Mouse (Mus musculus) hindbrain, embryonic 13.5 days (tissue): ENCODE data around the gene Hist2h3c2. TPM values are rescaled to one million over a fixed set of nuclear protein-coding genes. Genes with fewer than 3 reads are reported as not detected.
"Not testable (repeated sequence)": the region's sequence is repeated elsewhere in the genome, so short reads cannot be mapped to it uniquely, and the experiment has no call there.

Source experiments
- ATAC-seq: fragments of 200-750 bp; cut with Nextera tagmentation; 2 replicates; pipeline ENCODE4 v1.8.0; 2017; ENCODE audit warnings: moderate TSS enrichment; ENCODE audit not compliant: low FRiP score
- H3K27ac ChIP-seq: fragments of 300-500 bp; sonication (generic); 2 replicates; pipeline ENCODE4 v1.5.1; 2015; ENCODE audit warnings: inconsistent platforms, mild to moderate bottlenecking, moderate library complexity
- H3K27me3 ChIP-seq: fragments of 300-500 bp; sonication (generic); 2 replicates; pipeline ENCODE4 v1.6.1; 2015; ENCODE audit warnings: mild to moderate bottlenecking, inconsistent platforms
- H3K36me3 ChIP-seq: fragments of 300-500 bp; sonication (generic); 2 replicates; pipeline ENCODE4 v1.6.1; 2015; ENCODE audit warnings: mild to moderate bottlenecking, inconsistent platforms
- H3K4me1 ChIP-seq: fragments of 300-500 bp; sonication (generic); replicated peaks from 2 replicates; pipeline ENCODE4 v1.6.1; 2015; ENCODE audit warnings: inconsistent platforms
- H3K4me2 ChIP-seq: fragments of 300-500 bp; sonication (generic); 2 replicates; pipeline ENCODE4 v1.6.1; 2015; ENCODE audit warnings: inconsistent platforms, mild to moderate bottlenecking, moderate library complexity
- H3K4me3 ChIP-seq: fragments of 300-500 bp; sonication (generic); 2 replicates; pipeline ENCODE4 v1.5.1; 2015; ENCODE audit warnings: mild to moderate bottlenecking, inconsistent platforms
- H3K9ac ChIP-seq: fragments of 300-500 bp; sonication (generic); 2 replicates; pipeline ENCODE4 v1.6.1; 2015; ENCODE audit warnings: mild to moderate bottlenecking, inconsistent platforms
- H3K9me3 ChIP-seq: fragments of 300-500 bp; sonication (generic); 2 replicates; pipeline ENCODE4 v1.6.1; 2016; ENCODE audit warnings: inconsistent platforms
- WGBS: fragments of 180-500 bp; shearing (Covaris S2); methylation state at CpG from one replicate; pipeline ENCODE4 v1.1.7; 2015; 5-methylcytosine and 5-hydroxymethylcytosine counted together
- polyA plus RNA-seq: library from polyadenylated mRNA; unstranded; fragments of >200 nt; fragmentation: Nextera tagmentation; extraction: Ambion mirVana; gene quantifications from 2 replicates; pipeline ENCODE4 v1.2.1, GENCODE M21; 2015

Gene Hist2h3c2
- polyA plus RNA-seq, 1 experiment from 2014 or later, result 4.1 TPM

DNA sequence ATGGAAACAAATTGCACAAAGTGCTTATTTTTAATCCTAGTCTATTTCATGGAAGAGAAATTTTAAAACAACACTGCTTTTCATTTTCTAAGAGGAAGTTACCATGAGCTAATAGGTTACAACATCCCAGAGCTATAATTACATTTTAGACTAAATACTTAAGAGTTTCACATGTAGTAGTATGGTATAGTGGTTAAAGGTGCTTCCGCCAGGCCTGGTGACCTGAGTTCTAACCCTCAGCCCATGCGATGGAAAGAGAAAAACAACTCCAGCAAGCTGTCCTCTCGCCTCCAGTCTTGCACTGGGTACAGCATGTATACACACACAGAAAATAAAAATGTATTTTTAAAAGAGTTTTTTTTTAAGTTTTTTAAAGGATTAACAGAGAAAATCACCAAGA, 12.9 kb upstream of the Hist2h3c2 start:
- Histone ChIP-seq H3K9ac (no peak overlapping the region), H3K4me3 (no peak overlapping the region), H3K27ac (no peak overlapping the region), H3K27me3 (no peaks in the 10 kb centered on the region), H3K4me1 (peaks cover 15% of the 10 kb centered on the region), H3K36me3 (no peaks in the 10 kb centered on the region), H3K4me2 (no peak overlapping the region), H3K9me3 (no peaks in the 10 kb centered on the region)
- ATAC-seq, result no peak
- 94% methylated on average over 3 of the region's 3 CpGs for WGBS

- no peak for ATAC-seq
- H3K27ac ChIP-seq, result no peak overlapping the region
- no peak overlapping the region for H3K4me2 ChIP-seq
- no peaks in the 10 kb centered on the region for H3K9me3 ChIP-seq
- no peak overlapping the region for H3K9ac ChIP-seq
- H3K4me3 ChIP-seq, result no peak overlapping the region
- no peaks in the 10 kb centered on the region for H3K36me3 ChIP-seq
- 92% methylated on average over 3 of the region's 3 CpGs for WGBS
- H3K27me3 ChIP-seq, result no peaks in the 10 kb centered on the region
- H3K4me1 ChIP-seq, result peaks cover 15% of the 10 kb centered on the region
Measured at GRCm38 (mm10) chr3:96250890-96251289, 12.0 kb upstream of the Hist2h3c2 start.

DNA sequence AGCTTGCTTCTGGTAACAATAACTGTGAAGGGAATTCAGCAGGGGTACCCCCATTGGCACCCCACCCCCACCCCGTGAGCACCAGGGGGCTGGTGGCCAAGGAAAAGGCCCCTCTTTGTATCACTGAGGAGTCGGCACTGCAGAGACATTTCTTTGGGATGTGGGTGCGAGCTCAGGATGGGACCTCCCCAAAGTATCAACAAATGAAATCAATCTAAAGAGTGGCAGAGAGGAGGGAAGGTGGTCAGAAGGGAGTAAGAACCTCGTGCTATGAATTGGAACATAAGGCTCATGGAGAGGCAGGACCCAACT, 10.1 kb upstream of the Hist2h3c2 start:
- H3K4me3 ChIP-seq, result no peak overlapping the region
- WGBS, result 55% methylated on average over 4 of the region's 4 CpGs
- H3K9ac ChIP-seq, result no peak overlapping the region
- no peak overlapping the region for H3K27ac ChIP-seq
- ATAC-seq, result no peak
- H3K9me3 ChIP-seq, result no peaks in the 10 kb centered on the region
- no peaks in the 10 kb centered on the region for H3K36me3 ChIP-seq
- peak overlapping the region; percentile 32; the same call in 1 of the 2 replicates for H3K4me2 ChIP-seq
- H3K27me3 ChIP-seq, result no peaks in the 10 kb centered on the region
- peaks cover 22% of the 10 kb centered on the region for H3K4me1 ChIP-seq

DNA sequence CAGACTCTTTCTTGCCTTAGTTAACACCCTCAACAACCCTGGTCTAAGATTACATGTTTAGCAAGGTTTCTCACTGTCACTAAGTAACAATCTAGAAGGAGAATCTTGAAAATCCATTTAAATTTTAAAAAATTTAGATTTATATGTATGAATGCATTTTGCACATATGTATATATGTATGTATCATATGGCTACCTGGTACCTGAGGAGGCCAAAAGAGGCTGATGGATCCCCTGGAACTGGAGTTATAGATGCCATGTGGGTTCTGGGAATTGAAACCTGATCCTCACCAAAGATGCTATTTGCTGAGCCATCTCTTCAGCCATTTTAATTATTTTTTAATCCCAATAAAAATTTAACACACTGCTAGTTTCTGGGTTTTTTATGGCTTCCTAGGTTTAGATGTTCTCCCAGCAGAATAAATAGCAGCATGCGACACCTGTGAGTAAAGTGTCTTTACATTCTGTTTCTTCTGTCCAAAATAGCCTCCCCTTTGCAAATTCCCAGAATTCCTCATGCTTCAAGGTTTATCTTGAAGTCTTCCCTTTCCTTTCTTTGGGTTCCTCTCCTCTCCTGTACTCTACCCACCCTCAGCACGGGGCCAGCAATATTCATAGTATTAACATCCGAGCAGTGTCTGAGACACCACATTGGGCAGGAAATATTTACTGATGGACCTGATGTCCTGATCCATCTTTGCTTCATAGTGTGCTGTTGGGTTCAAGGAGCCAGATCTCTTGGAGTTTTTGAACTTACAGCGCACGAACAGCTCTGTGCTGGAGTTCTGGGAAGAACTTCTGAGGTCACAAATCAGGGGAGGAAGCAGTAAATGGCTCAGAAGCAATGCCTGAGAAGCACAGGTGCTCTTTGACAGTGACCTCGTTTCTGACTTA, 9.5 kb upstream of the Hist2h3c2 start:
- no peaks in the 10 kb centered on the region for H3K9me3 ChIP-seq
- H3K4me2 ChIP-seq, result peak overlapping the region; percentile 53
- no peaks in the 10 kb centered on the region for H3K36me3 ChIP-seq
- no peak overlapping the region for H3K27ac ChIP-seq
- no peaks in the 10 kb centered on the region for H3K27me3 ChIP-seq
- H3K4me3 ChIP-seq, result no peak overlapping the region; the same call in 1 of the 2 replicates
- H3K4me1 ChIP-seq, result peaks cover 27% of the 10 kb centered on the region
- 59% methylated on average over 6 of the region's 6 CpGs for WGBS
- H3K9ac ChIP-seq, result no peak overlapping the region; the same call in 1 of the 2 replicates
- no peak for ATAC-seq

DNA sequence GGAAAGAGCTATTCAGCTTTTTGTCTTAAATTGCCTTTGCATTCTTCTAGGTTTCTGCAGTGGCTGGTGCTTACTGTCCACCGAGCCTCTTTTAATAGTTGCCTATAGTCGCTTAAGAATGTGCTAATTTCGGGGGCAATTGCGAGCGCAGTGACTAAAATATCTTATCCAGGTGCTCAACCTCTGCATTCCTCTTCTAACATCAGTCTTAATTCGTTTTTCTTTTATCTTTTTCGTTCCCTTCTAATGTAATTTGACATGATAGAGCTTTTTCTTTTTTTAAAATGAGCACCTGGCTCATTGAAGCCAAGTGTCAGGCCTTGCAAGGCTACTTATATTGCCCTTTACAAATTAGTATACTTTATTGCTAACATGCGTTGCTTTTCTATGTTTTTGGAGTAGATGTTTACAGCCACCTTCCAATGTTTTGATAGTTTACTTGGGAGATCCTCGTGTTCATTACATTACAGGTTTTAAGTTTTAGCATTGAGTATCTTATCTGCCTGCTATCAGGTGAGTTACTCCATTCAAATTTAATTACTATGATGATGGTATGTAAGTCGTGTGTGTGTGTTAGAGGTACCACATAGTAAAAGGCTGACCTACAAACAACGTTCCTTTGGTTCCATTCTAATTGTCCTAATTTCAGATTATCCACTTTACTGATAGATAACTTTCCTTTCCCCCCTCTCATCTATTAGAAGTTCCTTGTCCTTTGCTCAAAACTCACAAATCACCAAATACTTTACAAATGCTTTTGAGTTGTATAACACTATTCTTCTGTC, 8.6 kb upstream of the Hist2h3c2 start:
- no peak for ATAC-seq
- Histone ChIP-seq H3K36me3 (no peaks in the 10 kb centered on the region), H3K27ac (no peak overlapping the region), H3K9ac (peak overlapping the region; percentile 51; the same call in 1 of the 2 replicates), H3K4me1 (peaks cover 27% of the 10 kb centered on the region), H3K27me3 (no peaks in the 10 kb centered on the region), H3K4me2 (peak overlapping the region; percentile 53), H3K4me3 (peak overlapping the region; percentile 24), H3K9me3 (no peaks in the 10 kb centered on the region)
- WGBS, result 4% methylated on average over 11 of the region's 11 CpGs

DNA sequence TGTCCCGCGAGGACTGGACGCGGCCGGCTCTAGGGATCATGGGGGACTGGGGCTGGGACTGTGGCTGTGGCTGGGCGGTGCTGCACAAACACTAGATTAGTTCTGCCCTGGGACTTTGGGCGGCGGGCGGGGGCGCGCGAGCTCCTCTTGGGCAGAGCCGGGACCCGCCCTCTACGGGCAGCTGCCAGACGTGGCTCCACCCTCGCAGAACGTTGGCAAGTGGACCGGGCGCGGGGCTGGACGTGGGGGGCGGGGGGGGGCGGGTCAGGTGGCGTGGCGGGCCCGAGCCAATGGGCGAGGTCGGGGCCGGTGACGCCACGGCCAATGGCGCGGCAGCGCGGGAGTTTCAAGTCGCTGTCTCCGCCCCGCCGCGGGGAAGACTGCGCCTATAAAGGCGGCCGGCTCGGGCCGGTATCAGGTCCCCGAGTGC, 7.5 kb upstream of the Hist2h3c2 start, which contains the start of gene Hist2h3c1:
TSS of gene Hist2h3c1 (plus strand) at position 259 of the 430 bp plus-strand sequence.
- not testable (repeated sequence) for H3K9me3 ChIP-seq, H3K36me3 ChIP-seq, H3K27me3 ChIP-seq
- WGBS, result 3% methylated on average over 11 of the region's 47 CpGs
- Histone ChIP-seq H3K4me1 (peaks cover 27% of the 10 kb centered on the region), H3K9ac (peak within 1 kb of the TSS; percentile 59; the same call in 1 of the 2 replicates), H3K27ac (peak within 1 kb of the TSS; percentile 76; the same call in 1 of the 2 replicates), H3K4me2 (peak within 1 kb of the TSS; percentile 53), H3K4me3 (peak within 1 kb of the TSS; percentile 37)
- ATAC-seq, result peak; percentile 91

GRCm38 (mm10) chr3:96246018-96246417, 7.1 kb upstream of the Hist2h3c2 start:
- Histone ChIP-seq H3K27ac (peak overlapping the region; percentile 76; the same call in 1 of the 2 replicates), H3K4me1 (peaks cover 28% of the 10 kb centered on the region), H3K4me3 (peak overlapping the region; percentile 37), H3K9ac (peak overlapping the region; percentile 59; the same call in 1 of the 2 replicates), H3K4me2 (peak overlapping the region; percentile 49)
- not testable (repeated sequence) for H3K36me3 ChIP-seq, H3K9me3 ChIP-seq, ATAC-seq, H3K27me3 ChIP-seq
- under 1% methylated on average over 10 of the region's 21 CpGs for WGBS

DNA sequence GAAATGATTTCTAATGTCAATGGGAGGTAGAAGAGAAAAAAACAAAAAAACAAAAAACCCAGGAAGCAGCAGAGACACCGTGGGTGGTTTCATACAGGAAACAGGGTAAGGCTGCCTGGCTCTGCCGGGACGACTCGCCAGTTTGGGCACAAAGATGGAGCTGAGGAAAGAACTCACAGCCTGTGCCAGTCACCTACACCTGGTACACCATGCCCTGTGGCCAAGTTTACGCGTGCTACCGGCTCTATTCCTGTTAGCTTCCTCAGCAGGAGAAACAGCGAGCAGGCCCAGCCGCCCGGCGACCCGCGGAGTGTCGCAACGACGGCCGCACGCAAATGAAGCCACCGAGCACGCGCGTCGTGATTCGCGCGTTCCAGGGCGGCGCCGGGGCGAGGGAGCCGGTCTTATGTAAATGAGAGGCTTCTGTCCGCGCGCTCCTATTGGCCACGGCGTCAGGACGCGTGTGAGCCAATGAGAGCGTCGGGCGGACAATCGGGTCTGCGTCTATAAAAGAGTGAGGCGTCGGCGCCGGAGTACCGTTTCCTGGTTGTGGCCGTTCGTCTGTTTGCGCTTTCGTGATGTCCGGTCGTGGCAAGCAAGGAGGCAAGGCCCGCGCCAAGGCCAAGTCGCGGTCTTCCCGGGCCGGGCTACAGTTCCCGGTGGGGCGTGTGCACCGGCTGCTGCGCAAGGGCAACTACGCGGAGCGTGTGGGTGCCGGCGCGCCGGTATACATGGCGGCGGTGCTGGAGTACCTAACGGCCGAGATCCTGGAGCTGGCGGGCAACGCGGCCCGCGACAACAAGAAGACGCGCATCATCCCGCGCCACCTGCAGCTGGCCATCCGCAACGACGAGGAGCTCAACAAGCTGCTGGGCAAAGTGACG, 6.3 kb upstream of the Hist2h3c2 start, which contains the start of gene Hist2h2aa1:
TSS of gene Hist2h2aa1 (plus strand) at position 495 of the 884 bp plus-strand sequence.
- Histone ChIP-seq H3K4me2 (peak within 1 kb of the TSS; percentile 66), H3K4me1 (peaks cover 32% of the 10 kb centered on the region), H3K4me3 (peak within 1 kb of the TSS; percentile 50), H3K27ac (peak within 1 kb of the TSS; percentile 99), H3K9ac (peak within 1 kb of the TSS; percentile 80)
- H3K27me3 ChIP-seq, H3K36me3 ChIP-seq, H3K9me3 ChIP-seq: not testable (repeated sequence)
- WGBS, result under 1% methylated on average over 36 of the region's 88 CpGs
- ATAC-seq, result peak; percentile 90

- peak overlapping the region; percentile 80 for H3K9ac ChIP-seq
- ATAC-seq, result no peak
- H3K9me3 ChIP-seq, result no peaks in the 10 kb centered on the region
- H3K4me1 ChIP-seq, result peaks cover 32% of the 10 kb centered on the region
- H3K4me3 ChIP-seq, result 0 out of 2 replicates have a peak overlapping the region, but pooled peaks have one; percentile 50
- WGBS, result 84% methylated on average over 7 of the region's 7 CpGs
- H3K36me3 ChIP-seq, result no peaks in the 10 kb centered on the region
- H3K27ac ChIP-seq, result peak overlapping the region; percentile 99
- peak overlapping the region; percentile 66 for H3K4me2 ChIP-seq
- no peaks in the 10 kb centered on the region for H3K27me3 ChIP-seq
Measured at GRCm38 (mm10) chr3:96243921-96244572, 5.1 kb upstream of the Hist2h3c2 start.

DNA sequence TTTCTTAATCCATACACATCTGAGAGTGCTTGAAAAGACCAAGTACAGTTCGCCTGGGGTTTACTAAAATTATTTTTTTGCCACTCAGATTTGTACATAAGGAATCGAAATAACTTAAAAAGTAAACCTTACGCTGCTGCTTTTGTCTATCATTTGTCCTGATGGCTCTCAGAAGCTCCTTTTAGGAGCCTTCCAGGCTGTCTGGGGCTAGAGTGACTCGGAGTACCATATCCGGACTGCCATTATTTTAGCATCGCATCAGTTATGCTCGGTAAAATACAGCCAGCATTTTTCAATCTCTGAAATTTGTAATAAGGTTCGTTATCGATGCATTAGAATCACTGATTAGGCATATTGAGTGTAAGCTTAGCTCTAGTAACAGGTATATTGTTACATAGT, 1.9 kb upstream of the Hist2h3c2 start:
- Histone ChIP-seq H3K4me2 (peak overlapping the region; percentile 38), H3K36me3 (no peaks in the 10 kb centered on the region), H3K27me3 (no peaks in the 10 kb centered on the region), H3K4me3 (peak overlapping the region; percentile 20), H3K4me1 (peaks cover 34% of the 10 kb centered on the region), H3K9me3 (no peaks in the 10 kb centered on the region), H3K27ac (peak overlapping the region; percentile 75), H3K9ac (peak overlapping the region; percentile 65)
- ATAC-seq, result no peak
- WGBS, result 76% methylated on average over 9 of the region's 9 CpGs
